Mouse (Mus musculus) T-helper 2 cell (primary cell): ENCODE results near the gene Zdhhc7.

Source experiments
- in situ Hi-C: fragments of 300-600 bp; cut with MboI, MseI; formaldehyde crosslinking; loops from one replicate; pipeline ENCODE4 v1.15.1; 2025; ENCODE audit warnings: high pct_unique_total_duplicates

Zdhhc7 gene

GRCm38 (mm10) chr8:120072827-120073226 lies 28.5 kb downstream of the Zdhhc7 start:
- in situ Hi-C loops: loop anchor here (5.0 kb wide), 1 partner anchor 126 kb away; no protein-coding TSS in a partner anchor

GRCm38 (mm10) chr8:120072259-120072658 lies 29.0 kb downstream of the Zdhhc7 start:
- in situ Hi-C loops: loop anchor here (5.0 kb wide), 1 partner anchor 125 kb away; no protein-coding TSS in a partner anchor

- in situ Hi-C loops: loop anchor here (5.0 kb wide), 1 partner anchor 124 kb away; no protein-coding TSS in a partner anchor
These were observed 29.6 kb downstream of the Zdhhc7 start for GRCm38 (mm10) chr8:120071684-120072083.

DNA sequence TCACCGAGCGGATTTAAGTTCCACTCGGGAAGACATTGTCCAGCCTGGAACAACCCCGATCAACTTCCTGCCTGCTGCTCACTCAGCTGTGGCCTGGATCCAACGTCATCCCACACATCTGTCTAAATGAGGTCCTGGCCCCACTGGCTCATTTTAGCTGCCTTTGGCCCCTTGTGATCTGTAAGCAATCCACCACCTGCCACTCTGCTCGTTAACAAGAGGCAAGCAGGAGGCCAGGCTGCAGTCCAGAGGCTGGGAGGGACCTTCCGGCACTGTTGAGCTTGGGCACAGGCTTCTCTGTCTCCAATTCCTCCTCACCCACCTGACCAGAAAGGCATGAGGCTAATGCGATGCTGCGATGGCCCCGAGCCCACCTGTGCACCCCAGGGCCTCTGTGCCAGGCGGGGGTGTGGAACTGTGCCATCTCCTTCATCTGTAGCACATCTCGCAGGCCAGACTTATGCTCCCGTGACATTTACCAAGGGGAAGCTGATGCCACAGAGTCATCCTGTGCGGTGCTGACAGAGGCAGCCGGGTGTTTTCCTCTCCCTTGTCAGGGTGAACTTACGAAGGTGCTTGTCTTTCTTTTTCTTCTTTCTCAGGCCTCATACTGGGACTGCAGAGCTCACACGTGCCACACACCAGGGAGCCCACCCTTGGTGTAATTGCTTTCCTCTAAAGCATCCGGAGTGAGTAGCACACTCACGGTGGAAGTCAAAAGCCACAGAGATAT lies 33.2 kb downstream of the Zdhhc7 start:
- in situ Hi-C loops: no loop called here

DNA sequence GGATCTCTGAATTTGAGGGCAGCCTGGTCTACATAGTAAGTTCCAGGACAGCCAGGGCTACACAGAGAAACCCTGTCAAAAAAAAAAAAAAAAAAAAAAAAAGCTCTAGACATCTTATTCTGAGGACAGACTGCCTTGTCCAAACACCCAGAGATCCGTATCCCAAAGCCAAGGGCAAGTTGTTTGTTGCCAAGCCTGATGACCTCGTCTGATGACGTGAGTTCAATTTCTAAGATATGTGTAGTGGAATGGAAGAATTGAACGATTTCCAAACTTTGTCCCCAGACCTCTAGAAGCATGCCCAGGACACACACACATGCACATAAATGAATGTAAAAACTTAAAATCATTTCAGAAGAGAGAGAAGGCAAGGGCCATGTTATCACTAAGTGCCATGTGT lies 35.1 kb downstream of the Zdhhc7 start:
- in situ Hi-C loops: no loop called here

DNA sequence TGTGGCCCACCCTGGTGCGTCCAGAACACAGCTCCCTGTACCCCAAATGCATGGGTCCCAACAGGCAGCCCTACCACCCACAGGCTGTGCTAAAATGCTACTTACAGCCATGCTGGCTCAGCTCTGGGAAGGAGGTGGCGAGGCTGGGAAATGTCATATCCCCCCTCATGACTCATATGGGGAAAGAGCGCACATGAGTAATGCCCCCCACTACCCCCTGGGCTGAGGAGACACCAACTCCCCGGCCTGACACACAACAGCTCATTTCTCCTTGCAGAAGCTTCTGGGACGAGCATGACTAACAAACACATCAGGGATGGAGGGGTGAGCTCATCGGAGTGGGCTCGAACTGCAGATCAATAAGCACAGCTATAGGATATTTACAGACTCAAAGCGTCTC lies 35.7 kb downstream of the Zdhhc7 start:
- in situ Hi-C loops: no loop called here

GRCm38 (mm10) chr8:120063326-120063725 lies 38.0 kb downstream of the Zdhhc7 start:
- in situ Hi-C loops: no loop called here

DNA sequence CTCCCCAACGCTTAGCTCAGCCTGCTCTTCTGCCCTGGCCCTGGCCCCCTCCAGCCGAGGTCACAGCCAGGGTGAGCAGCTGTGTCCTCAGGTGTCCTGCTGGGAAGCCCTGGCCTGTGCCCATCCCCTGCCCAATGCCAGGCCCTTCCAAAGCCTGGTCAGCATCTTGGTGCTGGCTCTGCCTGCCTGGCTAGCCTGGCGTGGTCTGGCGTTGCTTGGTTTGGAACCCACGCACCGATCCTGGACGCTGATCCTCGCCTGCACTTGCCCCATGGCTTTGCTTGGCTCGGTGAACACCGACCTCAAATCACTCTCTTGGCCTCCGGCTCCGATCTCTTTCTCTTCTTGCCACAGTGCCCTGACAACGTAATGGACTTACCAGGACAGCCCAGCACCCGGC lies 38.5 kb downstream of the Zdhhc7 start:
- in situ Hi-C loops: no loop called here

DNA sequence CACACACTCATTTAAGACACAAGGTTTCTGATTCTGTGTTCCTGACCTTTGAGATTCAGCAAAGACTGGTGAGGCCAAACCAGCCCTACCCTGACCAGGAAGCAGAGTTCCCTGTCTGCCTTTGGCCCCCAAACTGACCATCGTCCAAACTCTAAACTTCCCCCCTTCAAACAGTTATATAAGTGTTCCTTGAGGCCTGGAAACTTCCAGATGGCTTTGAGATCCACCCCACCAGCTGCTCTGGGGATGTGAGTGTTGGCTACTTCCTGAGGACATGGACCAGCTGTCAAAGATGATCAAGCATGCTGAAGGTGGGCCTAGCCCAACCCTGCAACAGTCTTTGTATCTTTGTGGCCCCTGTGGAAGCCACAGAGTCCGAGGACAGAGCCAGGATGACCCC lies 44.2 kb downstream of the Zdhhc7 start:
- in situ Hi-C loops: no loop called here

GRCm38 (mm10) chr8:120054833-120055232 lies 46.4 kb downstream of the Zdhhc7 start:
- in situ Hi-C loops: no loop called here

DNA sequence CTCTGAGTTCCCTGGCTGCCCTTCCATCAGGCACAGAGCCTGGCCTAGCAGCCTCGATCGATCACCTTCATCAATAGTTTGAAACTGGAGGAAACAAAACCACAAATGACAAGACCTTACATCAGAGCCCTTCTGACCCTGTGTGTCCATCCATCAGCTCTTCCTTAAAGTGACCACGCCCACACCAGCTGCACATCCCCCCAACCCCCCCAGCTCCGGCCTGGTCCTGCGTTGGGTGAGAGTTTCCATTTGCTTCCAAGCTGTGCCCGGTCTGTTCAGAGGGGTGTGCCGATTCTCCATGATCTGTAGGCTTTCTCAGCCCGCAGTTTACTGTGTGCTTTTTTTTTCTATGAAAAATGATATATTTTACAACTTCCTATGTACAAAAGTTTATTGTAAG lies 49.0 kb downstream of the Zdhhc7 start:
- in situ Hi-C loops: no loop called here

- in situ Hi-C loops: no loop called here
These were observed 49.4 kb downstream of the Zdhhc7 start for GRCm38 (mm10) chr8:120051908-120052307.

- in situ Hi-C loops: no loop called here
These were observed 50.3 kb downstream of the Zdhhc7 start for GRCm38 (mm10) chr8:120051006-120051405.

DNA sequence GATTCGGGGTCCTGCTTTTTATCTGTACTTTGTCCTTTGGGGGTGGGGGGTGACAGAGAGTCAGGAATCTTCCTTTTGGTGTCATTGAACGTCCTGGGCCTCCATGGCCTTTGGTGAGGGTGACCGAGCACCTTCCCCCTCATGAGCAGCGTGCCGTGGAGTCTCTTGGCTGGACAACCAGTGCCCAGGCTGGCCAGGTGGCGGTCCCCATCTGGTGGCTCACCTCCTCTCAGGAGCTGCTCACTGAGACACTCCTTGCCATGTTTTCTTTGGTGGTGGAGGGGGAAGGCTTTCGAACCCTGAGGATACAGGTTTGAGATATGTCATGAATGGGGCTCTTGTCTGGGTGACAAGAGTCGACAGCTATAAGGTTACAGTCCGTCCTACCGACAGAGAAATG lies 50.9 kb downstream of the Zdhhc7 start:
- in situ Hi-C loops: no loop called here

GRCm38 (mm10) chr8:120049949-120050348 lies 51.3 kb downstream of the Zdhhc7 start:
- in situ Hi-C loops: no loop called here

- in situ Hi-C loops: no loop called here
These were observed 54.8 kb downstream of the Zdhhc7 start for GRCm38 (mm10) chr8:120046258-120047020.

GRCm38 (mm10) chr8:120045471-120045870 lies 55.8 kb downstream of the Zdhhc7 start:
- in situ Hi-C loops: no loop called here

DNA sequence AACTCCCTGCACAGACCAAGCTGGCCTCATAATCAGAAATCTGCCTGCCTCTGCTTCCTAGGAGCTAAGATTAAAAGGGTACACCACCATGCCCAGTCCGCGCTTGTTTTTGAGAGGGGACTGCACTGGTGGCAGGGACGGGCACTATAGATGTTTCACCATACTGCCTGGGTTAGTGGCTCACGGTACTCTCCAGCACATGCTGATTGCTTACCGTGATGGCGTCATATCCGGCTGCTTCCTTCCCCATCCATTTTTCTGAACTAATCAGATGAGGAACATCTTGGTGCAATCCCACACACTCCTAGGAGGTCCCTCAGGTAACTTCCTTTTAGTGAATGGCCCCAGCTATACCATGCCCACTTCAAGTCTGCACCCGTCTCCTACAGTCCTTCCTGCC lies 56.4 kb downstream of the Zdhhc7 start:
- in situ Hi-C loops: no loop called here

DNA sequence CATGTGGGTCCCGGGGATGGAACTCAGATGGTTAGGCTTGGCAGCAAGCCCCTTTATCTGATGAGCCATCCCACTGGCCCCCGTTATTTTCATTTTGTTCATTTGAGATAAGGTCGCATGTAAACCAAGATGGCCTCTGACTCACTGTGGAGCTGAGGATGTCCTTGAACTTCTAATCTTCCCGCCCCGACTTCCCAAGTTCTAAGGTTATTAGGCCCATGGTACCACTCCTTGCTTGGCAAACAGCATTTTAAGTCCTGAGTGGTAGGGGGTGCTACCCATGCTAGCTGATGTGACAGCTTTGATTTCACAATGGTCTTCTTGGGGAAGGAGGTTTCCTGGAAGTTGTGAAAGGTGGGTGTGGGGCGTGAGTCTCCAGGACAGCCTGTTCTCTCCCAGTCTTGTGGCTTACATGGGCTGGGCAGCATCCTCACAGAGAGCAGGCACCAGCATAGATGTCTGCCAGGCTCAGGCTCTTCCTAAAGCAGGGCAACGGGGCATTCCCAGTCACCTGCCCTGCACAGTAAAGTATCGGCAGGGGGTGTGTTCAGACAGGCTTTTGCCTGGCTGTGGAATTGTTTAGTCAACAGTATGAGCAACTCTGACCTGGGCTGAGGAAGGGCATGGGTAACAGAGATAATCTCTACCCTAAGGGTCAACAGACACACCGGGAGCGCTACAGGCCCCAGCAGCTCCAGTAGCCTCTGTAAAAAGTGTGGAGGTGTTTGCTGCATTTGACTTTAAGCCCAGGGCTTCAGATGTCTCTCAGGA lies 58.6 kb downstream of the Zdhhc7 start:
- in situ Hi-C loops: no loop called here

DNA sequence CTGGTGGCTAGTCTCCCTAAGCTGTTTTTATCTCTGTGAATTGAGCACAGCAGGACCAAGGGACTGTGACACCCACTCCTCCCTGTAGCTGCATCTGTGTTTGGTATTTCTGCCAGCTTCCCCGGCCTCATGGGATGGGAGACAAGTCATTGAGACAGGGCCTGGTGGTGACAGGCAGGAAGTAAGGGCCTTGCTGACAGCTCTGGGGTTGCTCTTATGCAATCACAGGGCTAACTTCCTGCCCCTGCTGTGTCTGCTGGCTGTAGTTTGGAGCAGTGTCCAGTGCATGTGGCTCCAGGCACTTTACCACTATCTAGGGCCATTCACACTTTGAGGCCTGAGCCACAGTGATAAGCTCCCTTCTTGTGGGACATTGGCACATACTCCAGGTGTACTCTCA lies 60.4 kb downstream of the Zdhhc7 start:
- in situ Hi-C loops: no loop called here

GRCm38 (mm10) chr8:120039313-120039919 lies 61.9 kb downstream of the Zdhhc7 start:
- in situ Hi-C loops: no loop called here

GRCm38 (mm10) chr8:120038741-120039140 lies 62.5 kb downstream of the Zdhhc7 start:
- in situ Hi-C loops: no loop called here
